Mouse (Mus musculus): Measurements from ENCODE around the gene Tlcd2. TPM values are rescaled to one million over a fixed set of nuclear protein-coding genes. Genes with fewer than 3 reads are reported as not detected.

Tlcd2 gene
- total and polyA plus RNA-seq, 3 experiments: 0.40 to 0.81 TPM; not detected in 1

- 0 out of 2 replicates have a peak, but pooled peaks have one; percentile 5 for TF ChIP-seq TBP (conservative IDR thresholded peaks at IDR 0.05; ENCODE audit: low read depth, low read length)
- no peak for TF ChIP-seq NRF1 (IDR thresholded peaks at IDR 0.05; ENCODE audit: low read depth, low read length)
- no peak for TF ChIP-seq PAX5 (IDR thresholded peaks at IDR 0.05; ENCODE audit: low read length)
- TF ChIP-seq GABPA (IDR thresholded peaks at IDR 0.05; ENCODE audit: insufficient replicate concordance, low read depth, low read length): no peak
- no peak for TF ChIP-seq SMC3 (IDR thresholded peaks at IDR 0.05; ENCODE audit: low read depth, low read length)
- peak; percentile 58; the same call in 1 of the 2 replicates for TF ChIP-seq MEF2A (IDR thresholded peaks at IDR 0.05; ENCODE audit: borderline replicate concordance, low read depth, low read length)
- 0 out of 2 replicates have a peak, but pooled peaks have one; percentile 34 for TF ChIP-seq MAZ (IDR thresholded peaks at IDR 0.05; ENCODE audit: low read depth, low read length)
- TF ChIP-seq TCF12 (IDR thresholded peaks at IDR 0.05; ENCODE audit: low read depth, low read length): no peak; the same call in 1 of the 2 replicates
- TF ChIP-seq ZNF384 (IDR thresholded peaks at IDR 0.05; ENCODE audit: low read depth, low read length): no peak
- 0 out of 2 replicates have a peak, but pooled peaks have one; percentile 5 for TF ChIP-seq NELFE (IDR thresholded peaks at IDR 0.05; ENCODE audit: low read depth, low read length)
- TF ChIP-seq ZKSCAN1 (IDR thresholded peaks at IDR 0.05; ENCODE audit: borderline replicate concordance, low read depth, low read length): no peak
- peak; percentile 31; the same call in 1 of the 2 replicates for TF ChIP-seq MAFK (IDR thresholded peaks at IDR 0.05; ENCODE audit: insufficient replicate concordance, low read length)
- TF ChIP-seq MYC (IDR thresholded peaks at IDR 0.05; ENCODE audit: low read depth, low read length): no peak
- TF ChIP-seq E2F4 (IDR thresholded peaks at IDR 0.05; ENCODE audit: insufficient replicate concordance, low read depth, low read length): no peak
- no peak for TF ChIP-seq USF1 (IDR thresholded peaks at IDR 0.05; ENCODE audit: low read depth, low read length)
- no peak for TF ChIP-seq RAD21 (IDR thresholded peaks at IDR 0.05; ENCODE audit: low read depth, low read length)
- no peak for TF ChIP-seq JUN (IDR thresholded peaks at IDR 0.05; ENCODE audit: insufficient read depth, low read depth, low read length)
- 0 out of 2 replicates have a peak, but pooled peaks have one; percentile 48 for TF ChIP-seq KAT2A (IDR thresholded peaks at IDR 0.05; ENCODE audit: insufficient replicate concordance, low read length)
- 0 out of 2 replicates have a peak, but pooled peaks have one; percentile 10 for TF ChIP-seq POLR2A (IDR thresholded peaks at IDR 0.05; ENCODE audit: low read depth, low read length)
- TF ChIP-seq MXI1 (IDR thresholded peaks at IDR 0.05; ENCODE audit: low read depth, low read length): no peak
- 0 out of 2 replicates have a peak, but pooled peaks have one; percentile 7 for TF ChIP-seq SIN3A (IDR thresholded peaks at IDR 0.05; ENCODE audit: low read length)
- no peak for TF ChIP-seq HCFC1 (IDR thresholded peaks at IDR 0.05; ENCODE audit: low read depth, low read length)
- TF ChIP-seq MAX (IDR thresholded peaks at IDR 0.05; ENCODE audit: low read length): peak; percentile 22; the same call in 1 of the 2 replicates
- TF ChIP-seq UBTF (IDR thresholded peaks at IDR 0.05; ENCODE audit: low read depth, low read length): no peak; the same call in 1 of the 2 replicates
- peak; percentile 35; the same call in 1 of the 2 replicates for TF ChIP-seq EP300 (IDR thresholded peaks at IDR 0.05; ENCODE audit: low read length)
- TF ChIP-seq CHD1 (IDR thresholded peaks at IDR 0.05; ENCODE audit: low read depth, low read length): no peak; the same call in 1 of the 2 replicates
- no peak for TF ChIP-seq CTCF (conservative IDR thresholded peaks at IDR 0.05 in 1 of 2, IDR thresholded peaks at IDR 0.05 in 1 of 2; ENCODE audit: low read depth in 2 of 2, low read length in 2 of 2)
- peak; percentile 22; the same call in 1 of the 2 replicates for TF ChIP-seq POLR2AphosphoS2 (IDR thresholded peaks at IDR 0.05; ENCODE audit: low read depth, low read length)
- no peak for TF ChIP-seq ZC3H11A (IDR thresholded peaks at IDR 0.05; ENCODE audit: low read depth, low read length)
- peak; percentile 19; the same call in 1 of the 2 replicates for TF ChIP-seq CHD2 (IDR thresholded peaks at IDR 0.05; ENCODE audit: low read length)
- TF ChIP-seq IRF4 (IDR thresholded peaks at IDR 0.05; ENCODE audit: low read depth, low read length): 0 out of 2 replicates have a peak, but pooled peaks have one; percentile 24
- no peak for TF ChIP-seq RCOR1 (conservative IDR thresholded peaks at IDR 0.05; ENCODE audit: low read depth, low read length)
- TF ChIP-seq ETS1 (conservative IDR thresholded peaks at IDR 0.05; ENCODE audit: low read depth, low read length): peak; percentile 57
- TF ChIP-seq USF2 (conservative IDR thresholded peaks at IDR 0.05; ENCODE audit: low read depth, low read length): no peak
- TF ChIP-seq BHLHE40 (IDR thresholded peaks at IDR 0.05; ENCODE audit: low read depth, low read length): peak; percentile 57; the same call in 1 of the 2 replicates
- no peak for TF ChIP-seq ELF1 (IDR thresholded peaks at IDR 0.05; ENCODE audit: low read depth, low read length)
- TF ChIP-seq ZMIZ1 (IDR thresholded peaks at IDR 0.05; ENCODE audit: low read depth, low read length): no peak
- no peak for TF ChIP-seq JUND (conservative IDR thresholded peaks at IDR 0.05; ENCODE audit: low read depth, low read length)
- Histone ChIP-seq H3K27me3 (replicated peaks) (no peaks in the 10 kb centered on the region), H3K79me2 (replicated peaks; ENCODE audit: control insufficient read depth, extremely low read depth, insufficient read depth, poor library complexity, severe bottlenecking) (peaks cover 10% of the 10 kb centered on the region; the same call in 1 of the 2 replicates), H3K4me2 (ENCODE audit: insufficient read depth, low read depth, poor library complexity, severe bottlenecking) (peak overlapping the region; percentile 97), H3K4me3 (replicated peaks in 1 of 3; ENCODE audit: low read depth in 2 of 3, low read length in 2 of 3, poor library complexity in 1 of 3) (peak overlapping the region; percentile 34 to 83 (median 42)), H3K9me3 (replicated peaks; ENCODE audit: low read length) (no peaks in the 10 kb centered on the region), H3K36me3 (replicated peaks in 1 of 2; ENCODE audit: control insufficient read depth in 1 of 2, insufficient read depth in 1 of 2, low read length in 1 of 2) (peaks cover 6 to 8% of the 10 kb centered on the region in 2 experiments), H3K27ac (ENCODE audit: insufficient read depth, low read depth) (peak overlapping the region; percentile 98), H3K9ac (ENCODE audit: insufficient read depth, low read depth) (peak overlapping the region; percentile 71), H3K4me1 (ENCODE audit: control insufficient read depth in 1 of 2, insufficient read depth in 2 of 2) (peaks cover 31 to 76% of the 10 kb centered on the region in 2 experiments)
- dilution Hi-C loops (cut with MboI; ENCODE audit: extremely low pct_ligation_motif_present, extremely low pct_unique_long_range_greater_than_20kb, low sequenced_read_pairs): no loop called here
- peak; percentile 75 for DNase-seq (ENCODE audit: extremely low read depth)
- in situ Hi-C loops (cut with MboI; ENCODE audit: low pct_ligation_motif_present, low pct_unique_long_range_greater_than_20kb, low sequenced_read_pairs): loop anchor here (5.0 kb wide), 1 partner anchor 47 kb away; no protein-coding TSS in a partner anchor
Observed at GRCm38 (mm10) chr11:75459141-75459711, 2.3 kb upstream of the Tlcd2 start.
